Mouse (Mus musculus) intestine, embryonic 16.5 days (tissue): Measurements from ENCODE around the gene Frem2. TPM values are rescaled to one million over a fixed set of nuclear protein-coding genes. Genes with fewer than 3 reads are reported as not detected.
A peak's percentile ranks its signal among the peaks of the same experiment; 100 is the strongest.

Experiments
- ATAC-seq: fragments of 200-750 bp; cut with Nextera tagmentation; 2 replicates; pipeline ENCODE4 v1.8.0; 2017; ENCODE audit warnings: moderate TSS enrichment, moderate library complexity
- H3K27ac ChIP-seq: fragments of 300-500 bp; sonication (generic); 2 replicates; pipeline ENCODE4 v1.5.1; 2014; ENCODE audit warnings: mild to moderate bottlenecking, low read length
- H3K27me3 ChIP-seq: fragments of 300-500 bp; sonication (generic); replicated peaks from 2 replicates; pipeline ENCODE4 v1.6.1; 2014; ENCODE audit warnings: low read length, control low read depth, mixed read lengths; ENCODE audit not compliant: control insufficient read depth, insufficient read depth
- H3K36me3 ChIP-seq: fragments of 300-500 bp; sonication (generic); 2 replicates; pipeline ENCODE4 v1.6.1; 2014; ENCODE audit warnings: low read length, control low read depth; ENCODE audit not compliant: control insufficient read depth, insufficient read depth
- H3K4me1 ChIP-seq: fragments of 300-500 bp; sonication (generic); 2 replicates; pipeline ENCODE4 v1.6.1; 2014; ENCODE audit warnings: low read length, control low read depth, mixed read lengths; ENCODE audit not compliant: control insufficient read depth, insufficient read depth
- H3K4me2 ChIP-seq: fragments of 300-500 bp; sonication (generic); 2 replicates; pipeline ENCODE4 v1.6.1; 2014; ENCODE audit warnings: low read depth, low read length, control low read depth
- H3K4me3 ChIP-seq: fragments of 300-500 bp; sonication (generic); 2 replicates; pipeline ENCODE4 v1.5.1; 2014; ENCODE audit warnings: mild to moderate bottlenecking, low read length
- H3K9ac ChIP-seq: fragments of 300-500 bp; sonication (generic); 2 replicates; pipeline ENCODE4 v1.6.1; 2014; ENCODE audit warnings: low read depth, low read length
- H3K9me3 ChIP-seq: fragments of 300-500 bp; sonication (generic); 2 replicates; pipeline ENCODE4 v1.6.1; 2016; ENCODE audit warnings: low read length, control low read depth; ENCODE audit not compliant: control insufficient read depth
- WGBS: fragments of 180-500 bp; shearing (Covaris S2); extraction: QIAGEN DNeasy Blood & Tissue Kit; methylation state at CpG from one replicate; pipeline ENCODE4 v1.1.7; 2014; 5-methylcytosine and 5-hydroxymethylcytosine counted together
- polyA plus RNA-seq: library from polyadenylated mRNA; unstranded; fragments of >200 nt; fragmentation: Nextera tagmentation; extraction: Ambion mirVana; gene quantifications from 2 replicates; pipeline ENCODE4 v1.2.1, GENCODE M21; 2015

Frem2 gene
- polyA plus RNA-seq, 1 experiment from 2014 or later = 5.3 TPM

DNA sequence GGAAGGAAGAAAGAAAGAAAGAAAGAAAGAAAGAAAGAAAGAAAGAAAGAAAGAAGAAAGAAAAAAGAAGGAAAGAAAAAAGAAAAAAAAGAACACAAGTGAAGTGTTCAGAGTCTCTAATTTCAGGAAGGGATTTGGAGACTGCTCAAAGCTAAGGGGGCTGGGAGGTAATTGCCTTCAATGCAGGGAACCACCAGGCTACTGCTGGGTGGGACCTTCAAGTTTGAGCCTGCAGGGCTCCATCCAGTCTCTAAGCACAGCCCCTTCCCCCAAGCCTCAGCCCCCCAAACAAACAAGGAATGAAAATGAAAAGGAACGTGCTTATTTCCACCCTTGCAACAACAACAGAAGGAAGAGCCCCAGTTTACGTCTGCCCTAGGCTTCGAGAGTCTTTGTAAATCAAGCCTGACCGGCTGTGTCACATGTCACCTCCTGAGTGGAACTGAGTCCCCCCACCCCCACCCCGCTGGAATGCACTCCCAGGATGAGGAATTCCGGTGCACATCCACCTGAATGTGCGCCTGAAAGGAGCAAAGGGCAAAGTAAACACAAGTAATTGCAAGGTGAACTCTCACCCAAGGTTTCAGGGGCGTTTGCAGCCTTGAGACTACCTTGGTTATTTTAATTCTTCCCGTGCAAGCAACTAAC is 58.9 kb downstream of the Frem2 start:
- Histone ChIP-seq H3K4me2 (no peak overlapping the region), H3K36me3 (no peaks in the 10 kb centered on the region), H3K9me3 (no peaks in the 10 kb centered on the region), H3K27me3 (no peaks in the 10 kb centered on the region), H3K4me1 (peaks cover 12% of the 10 kb centered on the region), H3K9ac (no peak overlapping the region), H3K27ac (peak overlapping the region; percentile 70), H3K4me3 (no peak overlapping the region)
- ATAC-seq = peak; percentile 83
- 11% methylated on average over 9 of the region's 9 CpGs for WGBS

GRCm38 (mm10) chr3:53594471-53594870 is 62.7 kb downstream of the Frem2 start:
- no peaks in the 10 kb centered on the region; the same call in 1 of the 2 replicates for H3K27me3 ChIP-seq
- no peak overlapping the region for H3K27ac ChIP-seq
- no peak overlapping the region for H3K4me2 ChIP-seq
- 60% methylated on average over 4 of the region's 4 CpGs for WGBS
- no peak overlapping the region for H3K4me3 ChIP-seq
- ATAC-seq = no peak
- H3K36me3 ChIP-seq = no peaks in the 10 kb centered on the region
- no peak overlapping the region for H3K9ac ChIP-seq
- peaks cover 11% of the 10 kb centered on the region for H3K4me1 ChIP-seq
- H3K9me3 ChIP-seq = no peaks in the 10 kb centered on the region

GRCm38 (mm10) chr3:53593718-53594117 is 63.4 kb downstream of the Frem2 start:
- H3K4me2 ChIP-seq = no peak overlapping the region
- H3K4me3 ChIP-seq = no peak overlapping the region
- peaks cover 8% of the 10 kb centered on the region for H3K4me1 ChIP-seq
- H3K36me3 ChIP-seq = no peaks in the 10 kb centered on the region
- no peak for ATAC-seq
- H3K9ac ChIP-seq = no peak overlapping the region
- no peak overlapping the region for H3K27ac ChIP-seq
- no peaks in the 10 kb centered on the region; the same call in 1 of the 2 replicates for H3K27me3 ChIP-seq
- H3K9me3 ChIP-seq = no peaks in the 10 kb centered on the region
- WGBS = 29% methylated on average over 3 of the region's 3 CpGs

GRCm38 (mm10) chr3:53592036-53592435 is 65.1 kb downstream of the Frem2 start:
- H3K27me3 ChIP-seq = no peaks in the 10 kb centered on the region; the same call in 1 of the 2 replicates
- no peak overlapping the region for H3K27ac ChIP-seq
- H3K4me1 ChIP-seq = no peaks in the 10 kb centered on the region
- WGBS = 95% methylated on average over 7 of the region's 7 CpGs
- H3K9ac ChIP-seq = no peak overlapping the region
- ATAC-seq = no peak
- no peaks in the 10 kb centered on the region for H3K9me3 ChIP-seq
- no peak overlapping the region for H3K4me3 ChIP-seq
- no peak overlapping the region for H3K4me2 ChIP-seq
- H3K36me3 ChIP-seq = no peaks in the 10 kb centered on the region

DNA sequence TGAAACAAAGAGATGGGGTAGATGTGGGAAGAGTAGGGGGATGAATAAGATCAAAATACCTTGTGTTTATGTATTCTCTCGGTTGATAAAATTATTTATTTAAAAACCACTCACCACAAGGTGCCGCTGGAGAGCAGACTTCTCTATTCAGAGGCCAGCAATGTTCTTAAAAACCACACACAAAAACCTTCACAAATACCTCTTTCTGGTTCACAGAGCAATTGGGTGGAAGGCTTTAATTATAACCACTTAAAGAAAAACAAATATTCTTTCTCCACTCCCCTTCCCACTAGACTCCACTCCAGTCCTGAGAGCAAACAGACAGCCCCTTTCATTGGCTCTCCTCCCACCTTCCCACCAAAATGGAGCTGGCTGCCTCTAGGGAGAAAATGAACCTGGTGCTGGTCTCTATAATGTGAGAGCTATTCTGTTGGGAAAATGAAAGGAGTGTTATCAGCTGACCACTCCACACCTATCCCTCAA is 67.0 kb downstream of the Frem2 start:
- no peaks in the 10 kb centered on the region; the same call in 1 of the 2 replicates for H3K27me3 ChIP-seq
- no peak for ATAC-seq
- WGBS = 0% methylated on average over 2 of the region's 2 CpGs
- H3K4me3 ChIP-seq = no peak overlapping the region
- H3K9ac ChIP-seq = no peak overlapping the region
- no peaks in the 10 kb centered on the region for H3K9me3 ChIP-seq
- no peaks in the 10 kb centered on the region for H3K36me3 ChIP-seq
- no peak overlapping the region for H3K27ac ChIP-seq
- no peak overlapping the region for H3K4me2 ChIP-seq
- no peaks in the 10 kb centered on the region; the same call in 1 of the 2 replicates for H3K4me1 ChIP-seq

- Histone ChIP-seq H3K9ac (no peak overlapping the region), H3K36me3 (no peaks in the 10 kb centered on the region), H3K4me1 (no peaks in the 10 kb centered on the region; the same call in 1 of the 2 replicates), H3K4me3 (no peak overlapping the region), H3K4me2 (no peak overlapping the region), H3K9me3 (no peaks in the 10 kb centered on the region), H3K27ac (no peak overlapping the region), H3K27me3 (no peaks in the 10 kb centered on the region)
- 88% methylated on average over 8 of the region's 8 CpGs for WGBS
- no peak for ATAC-seq
Observed at GRCm38 (mm10) chr3:53583248-53583647, 73.9 kb downstream of the Frem2 start.

GRCm38 (mm10) chr3:53580596-53581254 is 76.4 kb downstream of the Frem2 start:
- H3K4me3 ChIP-seq = no peak overlapping the region
- no peaks in the 10 kb centered on the region for H3K27me3 ChIP-seq
- peak; percentile 42; the same call in 1 of the 2 replicates for ATAC-seq
- H3K9me3 ChIP-seq = no peaks in the 10 kb centered on the region
- H3K36me3 ChIP-seq = no peaks in the 10 kb centered on the region
- WGBS = 51% methylated on average over 5 of the region's 5 CpGs
- H3K27ac ChIP-seq = peak overlapping the region; percentile 28; the same call in 1 of the 2 replicates
- H3K9ac ChIP-seq = no peak overlapping the region
- no peak overlapping the region for H3K4me2 ChIP-seq
- no peaks in the 10 kb centered on the region; the same call in 1 of the 2 replicates for H3K4me1 ChIP-seq

GRCm38 (mm10) chr3:53579121-53579704 is 77.9 kb downstream of the Frem2 start:
- no peak for ATAC-seq
- no peaks in the 10 kb centered on the region for H3K36me3 ChIP-seq
- no peak overlapping the region for H3K4me2 ChIP-seq
- H3K4me1 ChIP-seq = no peaks in the 10 kb centered on the region
- H3K9me3 ChIP-seq = no peaks in the 10 kb centered on the region
- WGBS = 80% methylated on average over 10 of the region's 10 CpGs
- no peak overlapping the region for H3K9ac ChIP-seq
- H3K27ac ChIP-seq = no peak overlapping the region
- H3K27me3 ChIP-seq = no peaks in the 10 kb centered on the region
- no peak overlapping the region for H3K4me3 ChIP-seq

GRCm38 (mm10) chr3:53576320-53577116 is 80.6 kb downstream of the Frem2 start:
- WGBS = 58% methylated on average over 7 of the region's 7 CpGs
- H3K9ac ChIP-seq = no peak overlapping the region
- no peak overlapping the region for H3K4me2 ChIP-seq
- no peaks in the 10 kb centered on the region for H3K4me1 ChIP-seq
- H3K27me3 ChIP-seq = no peaks in the 10 kb centered on the region
- H3K36me3 ChIP-seq = no peaks in the 10 kb centered on the region
- ATAC-seq = no peak
- no peaks in the 10 kb centered on the region for H3K9me3 ChIP-seq
- H3K4me3 ChIP-seq = no peak overlapping the region
- no peak overlapping the region for H3K27ac ChIP-seq
